Mouse (Mus musculus) Patski (cell line): ENCODE data around the gene Col4a3bp. TPM values are rescaled to one million over a fixed set of nuclear protein-coding genes. Genes with fewer than 3 reads are reported as not detected.

Experiments used
- ATAC-seq: fragments of 100-300 bp; one replicate; pipeline ENCODE4 v1.8.0; 2021
- CTCF ChIA-PET: fragments of 350-600 bp; sonication (Branson Sonifier 250); formaldehyde crosslinking; loops from one replicate; lab custom pipeline; 2022; ENCODE audit warnings: inconsistent platforms; lab: Charles Lee
- POLR2A ChIA-PET: fragments of 350-600 bp; sonication (Branson Sonifier 250); formaldehyde crosslinking; loops from one replicate; lab custom pipeline; 2022; ENCODE audit warnings: antibody characterized with exemption, inconsistent platforms; lab: Charles Lee
- DNase-seq: peaks from one replicate; pipeline ENCODE4 v3.0.0-alpha.2; 2011; ENCODE audit warnings: low read depth, low spot score
- H3K27me3 ChIP-seq: fragments of 371-371 bp; one replicate; pipeline ENCODE4 v1.5.1; 2021
- CTCF ChIP-seq: fragments of 100-300 bp; IDR thresholded peaks from one replicate; pipeline ENCODE4 v1.5.1; 2021
- in situ Hi-C: fragments of 300-500 bp; cut with MboI; formaldehyde crosslinking; loops from 3 replicates; pipeline ENCODE4 v1.11.1; 2018; ENCODE audit warnings: low pct_unique_long_range_greater_than_20kb, mixed read lengths
- polyA plus RNA-seq: library from polyadenylated mRNA; unstranded; gene quantifications from one replicate; pipeline ENCODE4 v1.2.3, GENCODE M21; 2021

The Col4a3bp gene
- polyA plus RNA-seq, 1 experiment from 2014 or later, result 36.4 TPM

DNA sequence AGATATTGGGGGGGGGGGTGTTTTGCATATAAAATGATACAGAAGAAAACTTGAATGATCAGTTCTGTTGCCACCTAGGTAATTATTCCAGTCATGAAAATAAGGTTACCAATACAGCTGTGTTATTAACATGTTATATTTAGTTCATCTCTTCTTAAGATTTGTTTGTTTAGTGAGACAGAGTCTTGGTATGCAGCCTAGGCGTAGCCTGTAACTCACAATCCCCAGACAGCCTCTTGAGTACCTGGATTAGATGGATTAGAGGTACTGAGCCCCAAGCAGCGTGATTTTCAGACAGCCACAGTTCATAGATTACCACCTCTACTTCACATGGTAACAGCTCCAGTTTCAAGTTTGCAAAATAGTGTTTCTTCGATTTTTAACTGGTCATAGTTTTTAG lies 4.3 kb upstream of the Col4a3bp start:
- ATAC-seq (no peak), DNase-seq (no peak)
- CTCF ChIA-PET, result interaction anchor here (1.5 kb wide), 1 partner anchor 107 kb away, joined by 3 read pairs; no protein-coding TSS in a partner anchor
- in situ Hi-C loops, result no loop called here
- no peak for TF ChIP-seq CTCF
- POLR2A ChIA-PET, result no interaction called here
- no peaks in the 10 kb centered on the region for H3K27me3 ChIP-seq

GRCm38 (mm10) chr13:96541381-96541780 lies 1.0 kb upstream of the Col4a3bp start:
- DNase-seq, result no peak
- H3K27me3 ChIP-seq, result no peaks in the 10 kb centered on the region
- no peak for TF ChIP-seq CTCF
- POLR2A ChIA-PET, result interaction anchor here (0.8 kb wide), 1 partner anchor 22 kb away, joined by 3 read pairs; no protein-coding TSS in a partner anchor
- ATAC-seq, result no peak
- in situ Hi-C loops, result no loop called here
- CTCF ChIA-PET, result no interaction called here

- ChIA-PET POLR2A (interaction anchor here (0.6 kb wide), 2 partner anchors 19 to 46 kb away, joined by 3 to 4 read pairs; no protein-coding TSS in a partner anchor), CTCF (interaction anchor here (1.2 to 1.7 kb wide), 2 partner anchors 11 to 53 kb away, joined by 5 read pairs; no protein-coding TSS in a partner anchor)
- DNase-seq, result no peak
- H3K27me3 ChIP-seq, result no peaks in the 10 kb centered on the region
- TF ChIP-seq CTCF, result no peak
- in situ Hi-C loops, result no loop called here
- ATAC-seq, result peak; percentile 42
Measured at GRCm38 (mm10) chr13:96542901-96543891, 778 bp downstream of the Col4a3bp start.

GRCm38 (mm10) chr13:96544506-96544905 lies 2.1 kb downstream of the Col4a3bp start:
- in situ Hi-C loops, result no loop called here
- TF ChIP-seq CTCF, result no peak
- ChIA-PET CTCF (interaction anchor here (1.1 to 1.7 kb wide), 5 partner anchors 10 to 52 kb away, joined by 3 to 5 read pairs (median 5); no protein-coding TSS in a partner anchor), POLR2A (no interaction called here)
- no peak for ATAC-seq
- DNase-seq, result no peak
- no peaks in the 10 kb centered on the region for H3K27me3 ChIP-seq

DNA sequence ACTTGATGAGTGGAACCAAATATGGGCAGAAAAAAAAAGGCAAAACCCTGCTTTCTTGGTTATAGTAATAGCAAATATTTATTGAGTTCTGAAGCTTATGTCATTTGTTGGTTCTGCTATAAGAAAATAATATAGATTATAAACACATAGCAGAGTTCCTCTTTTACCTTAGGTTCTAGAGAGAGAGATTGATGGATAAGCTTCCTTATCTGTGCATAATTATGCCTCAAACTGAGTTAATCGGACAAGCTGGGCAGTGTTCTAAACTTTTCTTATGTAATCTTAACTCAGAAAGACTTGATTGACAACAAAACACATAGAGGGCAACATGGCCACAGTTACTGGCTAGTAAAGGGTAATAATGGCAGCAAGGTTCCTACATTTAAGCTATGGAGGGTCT lies 4.8 kb downstream of the Col4a3bp start:
- H3K27me3 ChIP-seq, result no peaks in the 10 kb centered on the region
- POLR2A ChIA-PET, result no interaction called here
- CTCF ChIA-PET, result interaction anchor here (0.9 to 1.5 kb wide), 2 partner anchors 9 to 120 kb away, joined by 3 read pairs; no protein-coding TSS in a partner anchor
- no peak for ATAC-seq
- in situ Hi-C loops, result no loop called here
- TF ChIP-seq CTCF, result no peak
- DNase-seq, result no peak

DNA sequence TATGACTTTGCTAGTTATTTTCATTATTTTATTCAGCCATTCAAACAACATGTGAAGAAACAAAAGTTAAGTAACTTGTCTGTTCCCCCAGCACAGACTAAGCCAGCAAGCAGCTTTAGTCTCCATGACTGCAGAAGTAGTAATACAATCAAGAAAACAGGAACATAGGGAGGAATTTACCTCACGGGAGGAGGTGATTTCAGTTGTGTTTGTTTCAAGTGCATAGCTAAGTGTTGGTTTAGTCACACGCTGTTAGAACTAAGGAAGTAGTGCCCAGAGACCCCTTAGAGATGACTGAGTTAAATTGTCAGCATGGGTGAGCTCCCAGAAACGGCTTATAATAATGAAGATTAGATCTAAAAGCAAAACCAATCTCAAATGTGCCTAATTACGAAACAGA lies 5.5 kb downstream of the Col4a3bp start:
- DNase-seq, result no peak
- POLR2A ChIA-PET, result no interaction called here
- in situ Hi-C loops, result no loop called here
- no peak for ATAC-seq
- no peaks in the 10 kb centered on the region for H3K27me3 ChIP-seq
- CTCF ChIA-PET, result interaction anchor here (0.9 to 1.5 kb wide), 2 partner anchors 8 to 121 kb away, joined by 3 read pairs; no protein-coding TSS in a partner anchor
- no peak for TF ChIP-seq CTCF

GRCm38 (mm10) chr13:96555099-96555498 lies 12.7 kb downstream of the Col4a3bp start:
- POLR2A ChIA-PET, result no interaction called here
- no peak for TF ChIP-seq CTCF
- DNase-seq (no peak), ATAC-seq (no peak)
- CTCF ChIA-PET, result interaction anchor here (1.3 kb wide), 1 partner anchor 11 kb away, joined by 5 read pairs; no protein-coding TSS in a partner anchor
- in situ Hi-C loops, result no loop called here
- H3K27me3 ChIP-seq, result no peaks in the 10 kb centered on the region

GRCm38 (mm10) chr13:96567977-96568376 lies 25.6 kb downstream of the Col4a3bp start:
- POLR2A ChIA-PET, result no interaction called here
- CTCF ChIA-PET, result interaction anchor here (1.0 kb wide), 1 partner anchor 24 kb away, joined by 3 read pairs; no protein-coding TSS in a partner anchor
- H3K27me3 ChIP-seq, result no peaks in the 10 kb centered on the region
- DNase-seq (no peak), ATAC-seq (no peak)
- in situ Hi-C loops, result no loop called here
- TF ChIP-seq CTCF, result no peak

DNA sequence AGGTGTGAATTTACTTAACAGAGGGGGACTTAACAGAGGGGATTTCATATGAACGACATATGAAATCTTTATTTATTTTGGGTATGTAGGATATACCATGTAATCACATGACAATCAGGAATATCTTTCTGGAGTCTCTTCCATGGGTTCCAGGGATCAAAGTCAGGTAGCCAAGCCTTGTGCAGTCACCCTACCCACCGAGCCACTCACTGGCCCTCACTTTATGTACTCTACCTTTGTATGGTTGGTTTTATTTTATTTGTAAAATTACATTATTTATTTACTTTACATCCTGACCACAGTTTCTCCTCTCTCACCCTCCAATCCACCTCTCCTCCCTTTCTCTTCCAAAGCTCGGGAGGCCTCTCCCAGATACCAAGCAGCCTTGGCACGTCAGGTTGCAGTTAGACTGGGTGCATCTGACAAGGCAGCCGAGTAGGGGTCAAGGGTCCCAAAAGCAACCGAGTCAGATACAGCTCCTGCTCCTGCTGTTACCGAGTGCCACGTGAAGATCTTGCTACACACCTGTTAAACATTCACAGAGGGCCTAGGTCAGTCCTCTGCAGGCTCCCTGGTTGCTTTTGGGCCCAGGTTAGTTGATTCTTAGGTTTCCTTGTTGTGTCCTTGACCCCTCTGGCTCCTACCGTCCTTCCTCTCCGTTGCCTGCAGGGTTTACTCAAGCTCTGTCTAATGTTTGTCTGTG lies 28.0 kb downstream of the Col4a3bp start:
- POLR2A ChIA-PET, result no interaction called here
- in situ Hi-C loops, result no loop called here
- no peak for TF ChIP-seq CTCF
- ATAC-seq, result no peak
- no peaks in the 10 kb centered on the region for H3K27me3 ChIP-seq
- CTCF ChIA-PET, result interaction anchor here (0.9 kb wide), 1 partner anchor 12 kb away, joined by 3 read pairs; no protein-coding TSS in a partner anchor
- DNase-seq, result no peak

GRCm38 (mm10) chr13:96571016-96571361 lies 28.6 kb downstream of the Col4a3bp start:
- CTCF ChIA-PET, result interaction anchor here (0.9 kb wide), 1 partner anchor 12 kb away, joined by 3 read pairs; no protein-coding TSS in a partner anchor
- ATAC-seq (no peak), DNase-seq (no peak)
- in situ Hi-C loops, result no loop called here
- POLR2A ChIA-PET, result no interaction called here
- no peak for TF ChIP-seq CTCF
- H3K27me3 ChIP-seq, result no peaks in the 10 kb centered on the region
